Mouse (Mus musculus) kidney, postnatal 0 days (tissue): ENCODE results near the gene Foxe3. TPM values are rescaled to one million over a fixed set of nuclear protein-coding genes. Genes with fewer than 3 reads are reported as not detected.
"Not testable (repeated sequence)": the region's sequence is repeated elsewhere in the genome, so short reads cannot be mapped to it uniquely, and the experiment has no call there.

Source experiments
- ATAC-seq: fragments of 200-750 bp; cut with Nextera tagmentation; replicated peaks from 2 replicates; pipeline ENCODE4 v1.8.0; 2017; ENCODE audit warnings: low read depth, moderate number of reproducible peaks, moderate TSS enrichment, moderate library complexity; ENCODE audit not compliant: low FRiP score
- DNase-seq: peaks from one replicate; pipeline ENCODE4 v3.0.0-alpha.2; 2016; ENCODE audit warnings: low spot score
- H3K27ac ChIP-seq: fragments of 300-500 bp; sonication (generic); 2 replicates; pipeline ENCODE4 v1.5.1; 2014; ENCODE audit warnings: mild to moderate bottlenecking
- H3K27me3 ChIP-seq: fragments of 300-500 bp; sonication (generic); 2 replicates; pipeline ENCODE4 v1.6.1; 2014; ENCODE audit warnings: low read length, mixed read lengths; ENCODE audit not compliant: insufficient read depth
- H3K36me3 ChIP-seq: fragments of 300-500 bp; sonication (generic); 2 replicates; pipeline ENCODE4 v1.6.1; 2014; ENCODE audit warnings: low read length, mixed read lengths; ENCODE audit not compliant: insufficient read depth
- H3K4me1 ChIP-seq: fragments of 300-500 bp; sonication (generic); replicated peaks from 2 replicates; pipeline ENCODE4 v1.6.1; 2014; ENCODE audit warnings: antibody characterized with exemption, low read length, mixed read lengths; ENCODE audit not compliant: insufficient read depth
- H3K4me2 ChIP-seq: fragments of 300-500 bp; sonication (generic); 2 replicates; pipeline ENCODE4 v1.6.1; 2014; ENCODE audit warnings: mild to moderate bottlenecking, low read length, moderate library complexity, mixed read lengths
- H3K4me3 ChIP-seq: fragments of 300-500 bp; sonication (generic); replicated peaks from 2 replicates; pipeline ENCODE4 v1.5.1; 2014; ENCODE audit warnings: low read depth, low read length
- H3K9ac ChIP-seq: fragments of 300-500 bp; sonication (generic); 2 replicates; pipeline ENCODE4 v1.6.1; 2014; ENCODE audit warnings: low read depth, low read length
- H3K9me3 ChIP-seq: fragments of 300-500 bp; sonication (generic); replicated peaks from 2 replicates; pipeline ENCODE4 v1.6.1; 2016; ENCODE audit warnings: low read length, inconsistent platforms, mixed read lengths
- CTCF ChIP-seq: IDR thresholded peaks from 2 replicates; pipeline ENCODE4 v1.5.1; 2016; ENCODE audit warnings: antibody characterized with exemption, low read depth, mild to moderate bottlenecking, moderate library complexity
- WGBS: fragments of 180-500 bp; shearing (Covaris S2); extraction: QIAGEN DNeasy Blood & Tissue Kit; methylation state at CpG from one replicate; pipeline ENCODE4 v1.1.7; 2014; 5-methylcytosine and 5-hydroxymethylcytosine counted together
- polyA plus RNA-seq: library from polyadenylated mRNA; unstranded; fragments of >200 nt; fragmentation: Nextera tagmentation; extraction: Ambion mirVana; gene quantifications from 2 replicates; pipeline ENCODE4 v1.2.1, GENCODE M21; 2015

Foxe3 gene
- not detected in 2 replicates for polyA plus RNA-seq

DNA sequence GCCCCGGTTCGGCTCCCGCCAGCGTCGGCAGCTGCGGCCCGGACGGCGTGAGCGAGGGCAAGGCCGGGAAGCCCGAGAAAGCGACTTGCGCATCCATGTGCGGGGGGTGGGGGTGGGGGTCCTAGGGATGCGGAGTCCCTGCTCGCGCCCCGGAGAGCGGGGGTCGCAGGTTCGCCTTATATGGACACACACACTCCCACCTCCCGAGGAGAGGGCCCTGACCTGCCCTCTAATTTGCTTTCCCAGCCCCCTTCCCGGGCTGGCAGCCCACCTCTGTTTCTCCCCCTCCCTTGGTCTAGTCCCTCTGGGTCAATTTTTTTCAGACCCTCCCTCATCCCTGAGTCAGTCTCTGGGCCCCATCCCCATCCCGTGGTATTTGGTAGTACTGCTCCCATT lies at the start of gene Foxe3:
Gene Foxe3, minus strand, starts transcription at position 97 of the 396 bp plus-strand sequence.
- TF ChIP-seq CTCF, result no peak
- Histone ChIP-seq H3K4me1 (peaks cover 7% of the 10 kb centered on the region; the same call in 1 of the 2 replicates), H3K9ac (0 out of 2 replicates have a peak within 1 kb of the TSS, but pooled peaks have one; percentile 32), H3K4me3 (peak within 1 kb of the TSS; percentile 41), H3K4me2 (peak within 1 kb of the TSS; percentile 71), H3K27ac (no peak within 1 kb of the TSS), H3K9me3 (no peaks in the 10 kb centered on the region), H3K27me3 (peaks cover 61% of the 10 kb centered on the region), H3K36me3 (no peaks in the 10 kb centered on the region)
- 1% methylated on average over 23 of the region's 25 CpGs for WGBS
- ATAC-seq, result no peak
- no peak for DNase-seq

DNA sequence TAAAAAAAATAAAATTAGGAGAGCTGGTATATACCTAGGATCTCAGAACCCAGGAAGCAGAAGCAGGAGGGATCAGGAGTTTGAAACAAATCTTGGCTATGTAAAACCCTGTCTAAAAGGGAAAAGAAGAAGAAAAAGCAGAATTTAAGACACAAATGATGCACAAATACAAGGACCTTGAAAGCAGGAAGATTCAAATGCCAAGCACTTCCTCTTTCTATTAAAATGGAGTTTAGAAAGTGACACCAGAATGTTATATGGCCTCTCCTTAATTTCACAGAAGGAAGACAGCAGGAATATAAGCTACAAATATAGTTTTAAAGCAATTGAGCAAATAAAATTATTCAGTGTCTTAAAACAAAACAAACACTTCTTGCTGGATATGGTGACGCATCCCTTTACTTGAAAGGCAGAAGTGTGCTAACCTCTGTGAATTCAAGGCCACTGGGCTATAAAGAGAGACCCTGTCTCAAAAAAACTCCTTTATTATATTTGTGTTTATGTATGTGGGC lies 47.5 kb upstream of the Foxe3 start:
- Histone ChIP-seq H3K9ac (no peak overlapping the region), H3K4me1 (no peaks in the 10 kb centered on the region), H3K9me3 (no peaks in the 10 kb centered on the region), H3K4me3 (no peak overlapping the region), H3K27ac (no peak overlapping the region), H3K36me3 (peaks cover 7% of the 10 kb centered on the region; the same call in 1 of the 2 replicates), H3K4me2 (no peak overlapping the region), H3K27me3 (no peaks in the 10 kb centered on the region)
- TF ChIP-seq CTCF, result no peak
- DNase-seq (no peak), ATAC-seq (no peak)
- 87% methylated on average over 1 of the region's 1 CpGs for WGBS

DNA sequence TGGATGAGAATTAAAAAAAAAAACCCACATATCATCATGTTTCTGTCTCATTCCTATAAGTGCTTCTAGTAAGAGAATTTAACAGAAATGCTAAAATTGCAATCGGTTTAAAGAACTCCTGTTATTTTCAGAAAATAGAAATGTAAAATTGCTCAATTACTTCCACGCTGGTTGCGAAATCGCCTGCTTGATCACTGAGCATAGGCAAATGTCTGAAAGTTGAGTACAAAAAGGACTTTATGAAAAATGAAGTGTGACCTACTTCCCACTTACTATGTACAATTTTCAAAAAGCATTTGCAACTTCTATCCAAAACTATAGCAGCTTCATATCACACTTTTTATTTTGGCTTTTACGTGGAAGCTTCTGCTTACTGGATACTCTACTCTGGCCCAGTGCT lies 44.9 kb upstream of the Foxe3 start:
- Histone ChIP-seq H3K4me1 (no peaks in the 10 kb centered on the region), H3K27ac (no peak overlapping the region), H3K36me3 (peaks cover 15% of the 10 kb centered on the region), H3K27me3 (no peaks in the 10 kb centered on the region), H3K9me3 (no peaks in the 10 kb centered on the region), H3K4me2 (no peak overlapping the region), H3K9ac (no peak overlapping the region), H3K4me3 (no peak overlapping the region)
- DNase-seq (no peak), ATAC-seq (no peak)
- 96% methylated on average over 5 of the region's 5 CpGs for WGBS
- no peak for TF ChIP-seq CTCF

DNA sequence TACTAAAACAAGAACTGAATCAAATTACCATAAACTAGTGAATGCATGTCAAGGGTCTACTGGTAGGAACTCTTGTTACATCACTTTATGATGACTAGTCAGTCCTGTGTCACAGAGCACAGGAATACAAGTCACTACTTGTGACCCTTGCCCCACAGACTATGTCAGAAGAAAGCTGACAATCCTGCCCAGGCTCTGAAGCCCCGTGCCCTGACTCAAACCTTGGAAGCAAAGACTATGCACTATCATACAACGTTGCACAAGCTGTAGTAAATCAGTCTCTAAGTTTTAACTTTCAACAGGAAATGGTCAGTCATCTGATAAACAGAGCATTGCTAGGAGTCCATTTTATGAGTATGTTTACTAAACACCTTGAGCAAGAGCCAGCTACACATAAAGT lies 35.1 kb upstream of the Foxe3 start:
- not testable (repeated sequence) for H3K9ac ChIP-seq, H3K4me2 ChIP-seq, H3K9me3 ChIP-seq, H3K4me1 ChIP-seq, H3K27me3 ChIP-seq, H3K27ac ChIP-seq, DNase-seq, H3K4me3 ChIP-seq
- ATAC-seq, result peak; percentile 59; the same call in 1 of the 2 replicates
- WGBS, result 45% methylated on average over 2 of the region's 2 CpGs
- H3K36me3 ChIP-seq, result peaks cover 14% of the 10 kb centered on the region; the same call in 1 of the 2 replicates

DNA sequence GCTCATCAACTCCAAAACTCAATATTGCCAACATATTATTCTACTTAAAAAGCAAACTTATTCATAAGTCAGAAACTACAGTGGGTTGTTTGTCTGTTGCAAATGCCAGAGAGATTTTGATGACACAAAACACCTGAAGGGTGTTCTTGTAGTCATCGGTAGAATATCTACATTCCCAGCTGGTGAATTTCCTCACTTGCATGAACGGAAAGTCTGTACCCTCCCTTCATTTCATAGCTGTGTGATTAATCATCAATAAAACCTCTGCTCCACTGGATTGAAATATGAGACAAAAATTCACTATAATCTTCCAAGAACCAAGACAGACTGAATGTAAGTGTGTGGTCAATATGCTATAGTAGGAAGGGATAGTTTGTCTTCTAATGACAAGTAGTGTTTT lies 33.7 kb upstream of the Foxe3 start:
- TF ChIP-seq CTCF, result no peak
- Histone ChIP-seq H3K27ac (no peak overlapping the region), H3K4me3 (no peak overlapping the region), H3K9me3 (no peaks in the 10 kb centered on the region), H3K27me3 (no peaks in the 10 kb centered on the region), H3K36me3 (0 out of 2 replicates have a peak, but pooled peaks cover 6% of the 10 kb centered on the region), H3K4me2 (no peak overlapping the region), H3K9ac (no peak overlapping the region), H3K4me1 (no peaks in the 10 kb centered on the region)
- DNase-seq (no peak), ATAC-seq (no peak)
- 84% methylated on average over 2 of the region's 2 CpGs for WGBS

DNA sequence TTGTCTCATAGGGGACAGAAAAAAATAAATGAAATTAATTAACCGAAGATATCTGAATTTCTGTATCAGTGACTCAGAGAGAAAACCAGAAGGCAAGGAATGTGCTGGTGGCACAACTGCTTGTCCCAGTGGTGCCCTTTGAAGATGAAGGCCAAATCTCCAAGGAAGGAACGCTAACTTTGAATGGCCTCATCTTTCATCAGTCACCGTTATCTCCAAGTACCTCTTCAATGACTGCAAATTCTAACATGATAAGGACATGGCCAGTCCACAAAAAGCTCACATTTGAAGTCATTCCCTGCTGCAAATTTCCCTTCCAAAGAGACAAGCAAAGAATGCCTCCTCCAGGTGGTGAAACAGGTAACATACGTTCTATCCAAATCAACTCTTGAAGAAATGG lies 33.0 kb upstream of the Foxe3 start:
- no peak overlapping the region for H3K27ac ChIP-seq
- no peaks in the 10 kb centered on the region for H3K27me3 ChIP-seq
- H3K4me3 ChIP-seq, result no peak overlapping the region
- no peaks in the 10 kb centered on the region for H3K4me1 ChIP-seq
- DNase-seq (no peak), ATAC-seq (no peak)
- no peaks in the 10 kb centered on the region for H3K9me3 ChIP-seq
- WGBS, result 91% methylated on average over 4 of the region's 4 CpGs
- no peak for TF ChIP-seq CTCF
- no peak overlapping the region for H3K4me2 ChIP-seq
- H3K9ac ChIP-seq, result no peak overlapping the region
- 0 out of 2 replicates have a peak, but pooled peaks cover 6% of the 10 kb centered on the region for H3K36me3 ChIP-seq

DNA sequence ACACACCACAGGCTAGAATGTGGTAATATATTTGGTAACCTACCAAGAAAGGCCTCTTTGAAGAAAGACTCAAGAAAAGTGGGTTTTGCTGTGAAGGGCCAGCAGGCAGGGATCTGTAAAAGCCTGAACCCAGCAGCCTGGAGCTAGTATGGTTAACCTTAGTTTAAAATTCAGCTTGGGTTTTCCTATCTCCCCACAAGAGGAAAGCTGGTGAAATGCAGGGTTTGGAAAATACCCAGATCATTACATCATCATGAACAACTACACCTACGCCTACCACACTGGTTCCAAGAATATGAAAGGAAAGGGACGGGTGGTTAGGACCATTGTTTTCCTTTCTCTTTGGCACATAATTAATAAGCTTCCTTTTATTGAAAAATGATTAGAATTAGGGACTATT lies 32.4 kb upstream of the Foxe3 start:
- no peak for TF ChIP-seq CTCF
- ATAC-seq, result no peak
- H3K27me3 ChIP-seq, result no peaks in the 10 kb centered on the region
- H3K4me1 ChIP-seq, result no peaks in the 10 kb centered on the region
- H3K4me2 ChIP-seq, result no peak overlapping the region
- WGBS, result 86% methylated on average over 2 of the region's 2 CpGs
- 0 out of 2 replicates have a peak, but pooled peaks cover 6% of the 10 kb centered on the region for H3K36me3 ChIP-seq
- H3K9me3 ChIP-seq, result no peaks in the 10 kb centered on the region
- no peak for DNase-seq
- H3K27ac ChIP-seq, result no peak overlapping the region
- no peak overlapping the region for H3K9ac ChIP-seq
- no peak overlapping the region for H3K4me3 ChIP-seq
